Mouse (Mus musculus) stomach, postnatal 0 days (tissue): Measurements from ENCODE around the gene Ncf1.

Experiments
- CTCF ChIP-seq: IDR thresholded peaks from 2 replicates; pipeline ENCODE4 v1.5.1; 2016; ENCODE audit warnings: antibody characterized with exemption, low read depth, mild to moderate bottlenecking, moderate library complexity
- EP300 ChIP-seq: optimal IDR thresholded peaks from 2 replicates; pipeline ENCODE3; 2016; ENCODE audit warnings: antibody characterized with exemption

DNA sequence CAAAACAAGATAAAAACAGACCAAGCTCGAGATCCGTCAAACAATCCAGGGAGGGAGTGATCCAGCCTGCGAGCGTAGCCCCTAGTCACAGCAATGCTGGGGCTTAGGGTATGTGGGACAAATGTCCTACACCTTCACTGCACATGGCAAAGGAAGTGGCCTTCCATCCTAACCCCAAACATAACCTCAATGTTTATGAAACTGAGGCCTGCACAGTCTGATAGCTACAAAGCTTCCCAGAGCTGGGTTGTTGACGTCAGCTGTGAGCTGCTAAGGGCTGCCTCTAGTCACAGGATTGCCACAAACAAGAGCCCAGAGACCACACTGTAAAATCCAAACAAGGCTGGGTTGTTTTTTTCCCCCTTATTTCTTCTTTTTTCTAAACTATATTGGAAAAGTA, 40.3 kb upstream of the Ncf1 start:
- TF ChIP-seq CTCF (no peak), EP300 (no peak)
